Mouse (Mus musculus) intestine, embryonic 15.5 days (tissue): ENCODE results near the gene Ankrd13d. TPM values are rescaled to one million over a fixed set of nuclear protein-coding genes. Genes with fewer than 3 reads are reported as not detected.
A peak's percentile ranks its signal among the peaks of the same experiment; 100 is the strongest.

Experiments used
- ATAC-seq: fragments of 200-750 bp; cut with Nextera tagmentation; 2 replicates; pipeline ENCODE4 v1.8.0; 2017; ENCODE audit warnings: moderate TSS enrichment, moderate library complexity
- H3K27ac ChIP-seq: fragments of 300-500 bp; sonication (generic); 2 replicates; pipeline ENCODE4 v1.5.1; 2015; ENCODE audit warnings: mild to moderate bottlenecking, inconsistent platforms
- H3K27me3 ChIP-seq: fragments of 300-500 bp; sonication (generic); replicated peaks from 2 replicates; pipeline ENCODE4 v1.6.1; 2015; ENCODE audit warnings: inconsistent platforms
- H3K36me3 ChIP-seq: fragments of 300-500 bp; sonication (generic); 2 replicates; pipeline ENCODE4 v1.6.1; 2015; ENCODE audit warnings: inconsistent platforms
- H3K4me1 ChIP-seq: fragments of 300-500 bp; sonication (generic); replicated peaks from 2 replicates; pipeline ENCODE4 v1.6.1; 2015; ENCODE audit warnings: inconsistent platforms
- H3K4me2 ChIP-seq: fragments of 300-500 bp; sonication (generic); replicated peaks from 2 replicates; pipeline ENCODE4 v1.6.1; 2015; ENCODE audit warnings: mild to moderate bottlenecking, inconsistent platforms
- H3K4me3 ChIP-seq: fragments of 300-500 bp; sonication (generic); replicated peaks from 2 replicates; pipeline ENCODE4 v1.5.1; 2015; ENCODE audit warnings: inconsistent platforms
- H3K9ac ChIP-seq: fragments of 300-500 bp; sonication (generic); 2 replicates; pipeline ENCODE4 v1.6.1; 2015; ENCODE audit warnings: inconsistent platforms
- H3K9me3 ChIP-seq: fragments of 300-500 bp; sonication (generic); 2 replicates; pipeline ENCODE4 v1.6.1; 2016; ENCODE audit warnings: inconsistent platforms
- WGBS: fragments of 180-500 bp; shearing (Covaris S2); methylation state at CpG from one replicate; pipeline ENCODE4 v1.1.7; 2015; 5-methylcytosine and 5-hydroxymethylcytosine counted together
- polyA plus RNA-seq: library from polyadenylated mRNA; unstranded; fragments of >200 nt; fragmentation: Nextera tagmentation; extraction: Ambion mirVana; gene quantifications from 2 replicates; pipeline ENCODE4 v1.2.1, GENCODE M21; 2015

The Ankrd13d gene
- polyA plus RNA-seq, 1 experiment from 2014 or later = 5.7 TPM

DNA sequence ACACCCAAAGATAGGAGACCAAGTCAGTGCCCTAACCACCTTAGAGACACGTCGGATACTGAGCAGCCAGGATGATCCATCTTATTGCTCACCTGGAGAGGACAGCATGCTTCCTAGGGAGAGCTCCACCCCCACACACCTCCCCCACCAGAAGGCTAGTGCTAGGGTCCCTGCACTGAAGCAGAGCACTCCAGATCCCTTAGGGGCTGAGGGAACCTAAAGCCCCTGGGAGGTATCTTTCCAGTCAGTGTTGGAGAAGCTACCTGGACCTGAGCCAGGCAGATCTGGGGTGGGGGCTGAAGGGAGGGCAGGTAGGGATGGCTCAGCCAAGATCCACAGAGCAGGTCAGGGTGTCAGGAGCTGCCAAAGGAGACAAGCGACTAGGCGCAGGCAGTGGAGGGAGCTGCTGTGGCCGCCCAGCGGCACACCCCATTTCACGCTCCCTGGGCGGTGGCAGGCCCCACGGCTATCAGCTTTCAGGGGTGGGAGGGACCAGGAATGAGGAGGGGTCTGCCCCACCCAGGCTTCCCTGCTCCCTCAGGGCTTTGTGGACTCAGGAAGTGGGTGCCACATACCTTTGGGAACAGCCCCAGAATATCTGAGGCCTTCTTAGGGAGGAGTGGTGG, 53.4 kb downstream of the Ankrd13d start:
- peak overlapping the region; percentile 11; the same call in 1 of the 2 replicates for H3K9ac ChIP-seq
- 25% methylated on average over 9 of the region's 9 CpGs for WGBS
- H3K27me3 ChIP-seq = no peaks in the 10 kb centered on the region
- no peaks in the 10 kb centered on the region for H3K9me3 ChIP-seq
- ATAC-seq = peak; percentile 29; the same call in 1 of the 2 replicates
- no peaks in the 10 kb centered on the region for H3K36me3 ChIP-seq
- H3K4me1 ChIP-seq = peaks cover 31% of the 10 kb centered on the region
- peak overlapping the region; percentile 44; the same call in 1 of the 2 replicates for H3K27ac ChIP-seq
- peak overlapping the region; percentile 39 for H3K4me2 ChIP-seq
- no peak overlapping the region for H3K4me3 ChIP-seq

DNA sequence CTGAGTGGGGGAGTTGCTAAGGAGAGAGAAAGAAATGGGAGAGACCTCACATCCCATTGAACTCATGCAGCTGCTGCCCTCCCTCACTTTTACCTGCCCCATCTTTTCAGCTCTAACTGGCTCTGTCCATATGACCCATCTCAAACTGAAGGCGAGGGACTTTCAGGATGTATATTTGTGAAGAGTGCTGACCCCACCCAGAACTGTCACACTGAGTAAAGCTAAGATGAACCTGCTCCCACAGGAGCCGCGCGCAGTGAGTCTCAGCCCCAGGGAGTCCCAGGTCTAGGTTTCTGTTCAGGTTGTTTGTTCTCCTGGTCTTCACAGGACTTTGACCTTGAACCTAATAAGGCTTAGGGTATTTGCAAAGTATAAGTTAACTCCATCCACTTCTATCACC, 54.0 kb downstream of the Ankrd13d start:
- Histone ChIP-seq H3K27me3 (no peaks in the 10 kb centered on the region), H3K27ac (no peak overlapping the region), H3K9me3 (no peaks in the 10 kb centered on the region), H3K4me3 (no peak overlapping the region), H3K4me2 (no peak overlapping the region), H3K4me1 (peaks cover 31% of the 10 kb centered on the region), H3K9ac (no peak overlapping the region), H3K36me3 (no peaks in the 10 kb centered on the region)
- WGBS = 59% methylated on average over 4 of the region's 4 CpGs
- no peak for ATAC-seq

DNA sequence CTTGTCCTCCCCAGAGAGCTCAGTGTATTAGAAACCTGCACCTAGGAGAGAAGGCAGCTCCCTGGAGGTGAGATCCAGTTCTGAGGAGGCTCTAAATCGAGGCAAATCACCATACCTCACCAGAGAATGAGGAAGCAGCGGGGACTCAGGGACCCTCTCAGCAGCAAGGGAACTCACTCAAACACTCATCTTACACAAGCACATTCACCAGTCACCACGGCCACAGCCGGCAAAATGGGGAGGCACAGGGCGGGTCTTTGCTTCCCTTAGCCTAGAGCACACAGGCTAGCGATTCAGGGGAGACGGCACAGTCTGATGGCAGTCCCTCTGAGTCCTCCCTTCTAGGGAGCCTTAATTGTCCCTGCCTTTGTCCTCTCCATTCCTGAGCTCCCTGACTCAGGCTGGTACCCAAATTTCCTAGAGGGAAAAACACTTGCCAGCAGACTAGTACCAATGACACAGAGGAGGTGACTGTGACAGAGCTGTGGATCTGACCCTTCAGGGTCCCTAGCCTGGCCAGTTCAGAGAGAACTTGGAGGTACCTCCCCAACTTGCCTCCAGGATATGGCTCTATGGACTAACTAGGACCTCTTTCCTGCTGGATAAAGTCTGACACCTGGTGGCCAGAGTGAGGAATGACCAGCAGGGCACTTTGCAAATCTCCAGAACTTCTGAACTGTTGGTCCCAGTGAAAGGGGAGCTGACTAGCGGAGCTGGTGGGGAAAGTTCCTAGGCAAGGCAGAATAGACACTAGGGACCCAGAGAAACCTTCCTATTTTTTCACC, 54.9 kb downstream of the Ankrd13d start:
- H3K36me3 ChIP-seq = 0 out of 2 replicates have a peak, but pooled peaks cover 4% of the 10 kb centered on the region
- H3K9ac ChIP-seq = no peak overlapping the region
- peak; percentile 24; the same call in 1 of the 2 replicates for ATAC-seq
- no peak overlapping the region for H3K4me3 ChIP-seq
- 14% methylated on average over 8 of the region's 8 CpGs for WGBS
- H3K27ac ChIP-seq = 0 out of 2 replicates have a peak overlapping the region, but pooled peaks have one; percentile 15
- no peaks in the 10 kb centered on the region for H3K9me3 ChIP-seq
- H3K4me2 ChIP-seq = no peak overlapping the region
- no peaks in the 10 kb centered on the region for H3K27me3 ChIP-seq
- peaks cover 35% of the 10 kb centered on the region for H3K4me1 ChIP-seq

DNA sequence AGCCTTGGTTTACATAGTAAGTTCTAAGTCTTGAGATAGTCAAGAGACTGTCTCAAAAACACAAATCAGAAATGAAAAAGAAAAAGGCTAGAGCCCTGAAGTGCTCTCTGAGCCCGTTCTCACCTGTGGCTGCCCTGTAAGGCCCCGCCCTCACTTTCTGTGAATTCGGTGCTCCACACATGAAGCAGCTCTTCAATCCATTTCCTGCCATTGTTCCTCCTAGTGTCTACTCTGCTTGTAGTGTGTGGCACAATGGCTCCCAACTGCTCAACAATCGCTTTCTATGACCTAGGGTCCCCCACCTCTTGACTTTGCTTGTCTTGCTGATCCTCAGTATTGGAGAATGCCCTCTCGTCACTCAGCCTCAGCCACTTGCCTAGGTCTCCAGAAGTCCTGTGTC, 55.5 kb downstream of the Ankrd13d start:
- H3K4me2 ChIP-seq = no peak overlapping the region
- WGBS = 69% methylated on average over 5 of the region's 5 CpGs
- no peak overlapping the region for H3K9ac ChIP-seq
- peaks cover 34% of the 10 kb centered on the region for H3K4me1 ChIP-seq
- H3K27me3 ChIP-seq = no peaks in the 10 kb centered on the region
- 0 out of 2 replicates have a peak, but pooled peaks cover 5% of the 10 kb centered on the region for H3K36me3 ChIP-seq
- no peak overlapping the region for H3K4me3 ChIP-seq
- H3K27ac ChIP-seq = no peak overlapping the region
- no peak for ATAC-seq
- no peaks in the 10 kb centered on the region for H3K9me3 ChIP-seq

DNA sequence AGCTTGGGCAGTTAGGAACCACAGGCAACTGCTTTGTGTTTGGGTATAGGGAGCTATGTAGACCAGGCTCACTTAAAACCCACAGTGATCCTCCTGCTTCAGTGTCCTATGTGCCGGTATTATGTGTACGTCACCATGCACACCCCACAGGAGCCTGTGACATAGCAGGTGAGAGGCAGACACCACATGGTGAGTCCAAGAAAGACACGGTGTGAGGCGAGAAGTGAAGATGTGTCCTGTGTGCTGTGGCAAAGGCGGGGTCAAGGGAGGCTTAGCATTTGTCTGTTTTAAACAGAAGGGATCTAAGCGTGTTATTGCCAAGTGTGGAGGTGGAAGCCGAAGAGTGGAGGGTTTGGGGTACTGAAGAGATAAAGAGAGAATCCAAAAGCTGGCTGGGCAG, 56.2 kb downstream of the Ankrd13d start:
- 85% methylated on average over 7 of the region's 7 CpGs for WGBS

DNA sequence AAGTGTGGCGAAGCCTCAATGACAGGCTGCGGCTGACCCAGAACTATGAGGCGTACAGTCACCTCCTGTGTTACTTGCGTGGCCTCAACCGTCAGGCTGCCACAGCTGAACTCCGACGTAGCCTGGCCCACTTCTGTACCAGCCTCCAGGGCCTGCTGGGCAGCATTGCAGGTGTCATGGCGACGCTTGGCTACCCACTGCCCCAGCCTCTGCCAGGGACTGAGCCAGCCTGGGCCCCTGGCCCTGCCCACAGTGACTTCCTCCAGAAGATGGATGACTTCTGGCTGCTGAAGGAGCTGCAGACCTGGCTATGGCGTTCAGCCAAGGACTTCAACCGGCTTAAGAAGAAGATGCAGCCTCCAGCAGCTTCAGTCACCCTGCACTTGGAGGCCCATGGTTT, 60.8 kb downstream of the Ankrd13d start:
- H3K4me1 ChIP-seq = peaks cover 60% of the 10 kb centered on the region
- ATAC-seq = no peak
- H3K4me2 ChIP-seq = peak overlapping the region; percentile 48
- WGBS = 62% methylated on average over 11 of the region's 11 CpGs
- peaks cover 9% of the 10 kb centered on the region; the same call in 1 of the 2 replicates for H3K36me3 ChIP-seq
- no peak overlapping the region for H3K4me3 ChIP-seq
- H3K27ac ChIP-seq = no peak overlapping the region; the same call in 1 of the 2 replicates
- H3K27me3 ChIP-seq = no peaks in the 10 kb centered on the region
- no peak overlapping the region for H3K9ac ChIP-seq
- no peaks in the 10 kb centered on the region for H3K9me3 ChIP-seq

More for the DNA sequence above, 56.2 kb downstream of the Ankrd13d start:
- no peak overlapping the region for H3K27ac ChIP-seq
- no peaks in the 10 kb centered on the region for H3K27me3 ChIP-seq
- no peak overlapping the region for H3K4me3 ChIP-seq
- ATAC-seq = no peak
- peaks cover 9% of the 10 kb centered on the region; the same call in 1 of the 2 replicates for H3K36me3 ChIP-seq
- H3K4me1 ChIP-seq = peaks cover 37% of the 10 kb centered on the region
- no peaks in the 10 kb centered on the region for H3K9me3 ChIP-seq
- H3K9ac ChIP-seq = no peak overlapping the region
- H3K4me2 ChIP-seq = no peak overlapping the region

DNA sequence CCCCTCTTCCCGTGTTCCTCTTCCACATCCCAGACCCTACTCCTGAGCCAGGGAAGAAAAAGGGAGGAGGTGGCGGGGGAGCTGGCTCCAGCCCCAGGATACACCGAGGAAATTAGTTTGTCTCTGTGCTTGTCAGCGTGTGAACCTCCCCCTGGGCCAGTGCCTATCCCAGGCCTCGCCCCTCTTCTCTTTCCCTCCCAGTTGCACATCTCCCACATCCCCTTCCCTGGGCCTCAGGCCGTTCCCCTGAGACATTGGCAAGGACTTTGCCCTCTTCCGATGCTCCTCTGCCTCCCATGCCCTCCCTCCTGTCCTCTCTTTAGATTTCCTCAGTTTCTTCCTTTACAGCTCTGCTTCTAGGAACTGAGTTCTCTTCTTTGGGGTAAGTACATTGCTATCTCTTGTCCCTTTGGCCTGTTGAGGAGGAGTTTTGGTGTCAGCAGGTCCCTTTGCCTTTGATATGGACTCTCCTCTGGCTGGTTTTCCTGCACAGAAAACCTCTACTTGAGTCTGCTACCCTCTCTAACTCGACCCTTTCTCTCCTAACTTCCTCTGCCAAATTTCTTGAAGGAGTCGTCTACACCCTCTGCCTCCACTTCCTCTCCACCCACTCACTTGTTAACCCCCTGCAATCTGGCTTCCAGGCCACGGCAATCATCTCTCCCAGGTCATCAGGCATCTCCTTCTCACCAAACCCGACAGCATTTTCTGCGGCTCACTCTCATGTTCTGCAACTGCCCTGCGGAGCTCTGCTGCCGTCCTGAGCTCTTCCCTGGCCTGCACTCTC, 61.8 kb downstream of the Ankrd13d start:
- peak overlapping the region; percentile 48 for H3K4me2 ChIP-seq
- 14% methylated on average over 14 of the region's 14 CpGs for WGBS
- H3K9ac ChIP-seq = peak overlapping the region; percentile 14; the same call in 1 of the 2 replicates
- no peaks in the 10 kb centered on the region for H3K9me3 ChIP-seq
- ATAC-seq = peak; percentile 84
- H3K27ac ChIP-seq = peak overlapping the region; percentile 79
- peak overlapping the region; percentile 24 for H3K4me3 ChIP-seq
- peaks cover 9% of the 10 kb centered on the region; the same call in 1 of the 2 replicates for H3K36me3 ChIP-seq
- no peaks in the 10 kb centered on the region for H3K27me3 ChIP-seq
- peaks cover 70% of the 10 kb centered on the region for H3K4me1 ChIP-seq

DNA sequence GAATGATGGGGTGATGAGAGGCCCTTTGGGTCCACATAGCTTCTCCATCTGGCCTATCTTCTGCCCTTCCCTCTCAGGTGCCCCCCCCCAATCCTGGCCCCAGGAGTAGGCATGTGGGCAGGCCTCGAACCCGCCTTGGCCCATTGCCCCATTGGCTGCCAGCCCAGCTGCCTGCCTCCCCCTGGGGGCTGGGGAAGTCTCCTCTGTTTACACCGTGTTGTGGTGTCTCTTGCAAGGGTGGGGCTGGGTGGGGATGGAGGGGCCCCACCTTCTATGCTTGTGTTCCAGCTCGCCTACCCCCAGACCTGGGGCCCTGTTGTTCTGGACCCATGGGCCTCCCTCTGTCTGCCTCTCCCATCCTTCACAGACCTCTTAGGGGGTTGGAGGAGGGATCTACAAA, 62.5 kb downstream of the Ankrd13d start:
- H3K9ac ChIP-seq = 0 out of 2 replicates have a peak overlapping the region, but pooled peaks have one; percentile 14
- no peak overlapping the region; the same call in 1 of the 2 replicates for H3K4me3 ChIP-seq
- H3K27me3 ChIP-seq = no peaks in the 10 kb centered on the region
- peak overlapping the region; percentile 48 for H3K4me2 ChIP-seq
- no peaks in the 10 kb centered on the region for H3K9me3 ChIP-seq
- H3K27ac ChIP-seq = peak overlapping the region; percentile 79
- 32% methylated on average over 4 of the region's 4 CpGs for WGBS
- peaks cover 76% of the 10 kb centered on the region for H3K4me1 ChIP-seq
- peaks cover 9% of the 10 kb centered on the region; the same call in 1 of the 2 replicates for H3K36me3 ChIP-seq
- ATAC-seq = peak; percentile 40

Other genes starting within 250 kb of the Ankrd13d start
- gene Gstp1, start 245.2 kb downstream of the Ankrd13d start, polyA plus RNA-seq = 973 and 1,014 TPM in 2 replicates
- gene Gstp2, start 237.1 kb downstream of the Ankrd13d start, polyA plus RNA-seq = 24.3 and 35.8 TPM in 2 replicates
- 6.9 and 9.2 TPM in 2 replicates for gene Gstp3, start 223.6 kb downstream of the Ankrd13d start, polyA plus RNA-seq
- gene Cabp2, start 201.6 kb downstream of the Ankrd13d start, polyA plus RNA-seq = 1.7 and 2.8 TPM in 2 replicates
- gene Cdk2ap2, start 186.0 kb downstream of the Ankrd13d start, polyA plus RNA-seq = 127 and 147 TPM in 2 replicates
- 13.8 and 20.9 TPM in 2 replicates for gene Pitpnm1, start 183.1 kb downstream of the Ankrd13d start, polyA plus RNA-seq
- 75.0 and 80.7 TPM in 2 replicates for gene Aip, start 157.3 kb downstream of the Ankrd13d start, polyA plus RNA-seq
- gene Gpr152, start 143.3 kb downstream of the Ankrd13d start, polyA plus RNA-seq = not detected in 2 replicates
- 0.09 and 0.19 TPM in 2 replicates for gene Cabp4, start 139.1 kb downstream of the Ankrd13d start, polyA plus RNA-seq
- 207 and 214 TPM in 2 replicates for gene Coro1b, start 134.5 kb downstream of the Ankrd13d start, polyA plus RNA-seq
- gene Ptprcap, start 129.5 kb downstream of the Ankrd13d start, polyA plus RNA-seq = 3.9 and 5.4 TPM in 2 replicates
- 40.7 and 41.9 TPM in 2 replicates for gene Rps6kb2, start 119.8 kb downstream of the Ankrd13d start, polyA plus RNA-seq
- gene Carns1, start 107.7 kb downstream of the Ankrd13d start, polyA plus RNA-seq = 1.7 and 2.0 TPM in 2 replicates
- gene Tbc1d10c, start 91.9 kb downstream of the Ankrd13d start, polyA plus RNA-seq = 3.5 TPM in 2 replicates
- 757 and 779 TPM in 2 replicates for gene Ppp1ca, start 91.1 kb downstream of the Ankrd13d start, polyA plus RNA-seq
- 29.3 and 30.5 TPM in 2 replicates for gene Rad9a, start 81.5 kb downstream of the Ankrd13d start, polyA plus RNA-seq
- 5.7 and 5.9 TPM in 2 replicates for gene Clcf1, start 68.9 kb downstream of the Ankrd13d start, polyA plus RNA-seq
- not detected in 2 replicates for gene AC109138.7, start 68.8 kb downstream of the Ankrd13d start, polyA plus RNA-seq
- 35.0 and 40.8 TPM in 2 replicates for gene Pold4, start 51.2 kb downstream of the Ankrd13d start, polyA plus RNA-seq
- 22.2 and 24.8 TPM in 2 replicates for gene Ssh3, start 14.0 kb downstream of the Ankrd13d start, polyA plus RNA-seq
- 18.2 and 18.3 TPM in 2 replicates for gene Grk2, start 23.1 kb upstream of the Ankrd13d start, polyA plus RNA-seq
- 37.5 and 38.9 TPM in 2 replicates for gene Kdm2a, start 115.1 kb upstream of the Ankrd13d start, polyA plus RNA-seq
- gene Rhod, start 156.3 kb upstream of the Ankrd13d start, polyA plus RNA-seq = 20.0 and 21.6 TPM in 2 replicates
- gene Syt12, start 194.3 kb upstream of the Ankrd13d start, polyA plus RNA-seq = 0.33 and 0.46 TPM in 2 replicates
- gene 2010003K11Rik, start 215.4 kb upstream of the Ankrd13d start, polyA plus RNA-seq = 7.6 and 9.7 TPM in 2 replicates
- 11.8 and 15.0 TPM in 2 replicates for gene Pcx, start 227.3 kb upstream of the Ankrd13d start, polyA plus RNA-seq